Mouse (Mus musculus) lung, adult 2 months (tissue): ENCODE results near the gene Slc16a8. TPM values are rescaled to one million over a fixed set of nuclear protein-coding genes. Genes with fewer than 3 reads are reported as not detected.
"Not testable (repeated sequence)": the region's sequence is repeated elsewhere in the genome, so short reads cannot be mapped to it uniquely, and the experiment has no call there.

Experiments
- DNase-seq: peaks from one replicate; pipeline ENCODE4 v3.0.0; 2022
- H3K4me1 ChIP-seq: fragments of 200-500 bp; 2 replicates; pipeline ENCODE4 v1.6.1; 2011; ENCODE audit warnings: low read length; ENCODE audit not compliant: control insufficient read depth, insufficient read depth
- H3K4me3 ChIP-seq: fragments of 200-500 bp; replicated peaks from 2 replicates; pipeline ENCODE3; 2011; ENCODE audit warnings: low read depth, mild to moderate bottlenecking, control low read depth, low read length; ENCODE audit errors: extremely low read depth
- CTCF ChIP-seq: fragments of 200-500 bp; IDR thresholded peaks from 2 replicates; pipeline ENCODE4 v1.5.1; 2011; ENCODE audit warnings: mild to moderate bottlenecking, low read length, control low read depth; ENCODE audit not compliant: insufficient read depth
- POLR2A ChIP-seq: fragments of 200-500 bp; IDR thresholded peaks from 2 replicates; pipeline ENCODE4 v1.6.1; 2011; ENCODE audit warnings: low read depth, mild to moderate bottlenecking, control low read depth, low read length, borderline replicate concordance; ENCODE audit errors: extremely low read depth
- WGBS: fragments of 180-500 bp; shearing (Covaris S2); methylation state at CpG from one replicate; pipeline ENCODE4 v1.1.7; 2018; 5-methylcytosine and 5-hydroxymethylcytosine counted together
- polyA plus RNA-seq: library from polyadenylated mRNA; depleted of rRNA; stranded (reverse); fragments of >200 nt; gene quantifications from 2 replicates; pipeline ENCODE4 v1.2.3, GENCODE M21; 2012

Gene Slc16a8
- polyA plus RNA-seq, 1 experiment, result 0.37 TPM

DNA sequence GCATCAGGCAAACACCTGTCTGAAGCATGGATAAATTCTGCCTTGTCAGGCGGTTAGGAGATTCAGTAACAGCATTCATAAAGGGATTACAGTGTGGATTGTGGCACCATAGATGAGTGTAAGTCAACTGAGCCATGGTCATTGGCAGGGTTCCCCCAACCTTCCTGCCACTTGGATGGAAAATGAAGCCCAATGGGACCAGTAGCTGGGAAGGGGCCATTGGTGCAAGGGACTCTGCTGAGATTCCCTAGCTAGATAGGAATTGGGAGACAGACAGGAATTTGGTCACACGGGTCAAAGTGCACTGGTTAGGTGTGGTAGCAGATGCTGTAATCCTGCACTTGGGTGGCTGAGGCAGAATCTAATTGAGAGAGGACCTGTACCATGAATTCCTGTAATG is 4.3 kb downstream of the Slc16a8 start:
- Histone ChIP-seq H3K4me1 (peaks cover 5% of the 10 kb centered on the region; the same call in 1 of the 2 replicates), H3K4me3 (no peak overlapping the region)
- no peak for DNase-seq
- TF ChIP-seq CTCF (no peak), POLR2A (no peak)
- WGBS, result 84% methylated on average over 2 of the region's 2 CpGs

DNA sequence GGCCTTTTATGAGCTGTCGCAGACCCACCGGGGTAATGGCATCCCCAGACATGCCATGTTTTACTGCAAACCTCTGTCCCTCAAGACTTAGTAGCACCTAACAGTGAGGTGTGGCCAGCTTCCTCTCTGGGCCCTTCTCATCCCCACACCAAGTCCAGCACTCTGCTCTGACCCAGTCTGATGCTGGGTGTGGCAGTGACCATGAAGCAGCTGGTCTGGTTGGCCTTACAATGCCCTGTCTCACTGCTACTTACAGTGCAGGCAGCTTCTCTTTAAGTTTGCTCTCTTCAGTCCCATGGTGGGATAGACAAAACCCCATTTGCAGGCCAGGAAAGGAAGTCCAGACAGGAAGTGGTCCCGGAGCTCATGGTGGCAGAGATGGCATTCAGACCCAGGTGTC is 9.2 kb downstream of the Slc16a8 start:
- WGBS, result 74% methylated on average over 3 of the region's 3 CpGs
- TF ChIP-seq POLR2A (no peak), CTCF (no peak)
- Histone ChIP-seq H3K4me3 (no peak overlapping the region), H3K4me1 (0 out of 2 replicates have a peak, but pooled peaks cover 2% of the 10 kb centered on the region)
- DNase-seq, result no peak

DNA sequence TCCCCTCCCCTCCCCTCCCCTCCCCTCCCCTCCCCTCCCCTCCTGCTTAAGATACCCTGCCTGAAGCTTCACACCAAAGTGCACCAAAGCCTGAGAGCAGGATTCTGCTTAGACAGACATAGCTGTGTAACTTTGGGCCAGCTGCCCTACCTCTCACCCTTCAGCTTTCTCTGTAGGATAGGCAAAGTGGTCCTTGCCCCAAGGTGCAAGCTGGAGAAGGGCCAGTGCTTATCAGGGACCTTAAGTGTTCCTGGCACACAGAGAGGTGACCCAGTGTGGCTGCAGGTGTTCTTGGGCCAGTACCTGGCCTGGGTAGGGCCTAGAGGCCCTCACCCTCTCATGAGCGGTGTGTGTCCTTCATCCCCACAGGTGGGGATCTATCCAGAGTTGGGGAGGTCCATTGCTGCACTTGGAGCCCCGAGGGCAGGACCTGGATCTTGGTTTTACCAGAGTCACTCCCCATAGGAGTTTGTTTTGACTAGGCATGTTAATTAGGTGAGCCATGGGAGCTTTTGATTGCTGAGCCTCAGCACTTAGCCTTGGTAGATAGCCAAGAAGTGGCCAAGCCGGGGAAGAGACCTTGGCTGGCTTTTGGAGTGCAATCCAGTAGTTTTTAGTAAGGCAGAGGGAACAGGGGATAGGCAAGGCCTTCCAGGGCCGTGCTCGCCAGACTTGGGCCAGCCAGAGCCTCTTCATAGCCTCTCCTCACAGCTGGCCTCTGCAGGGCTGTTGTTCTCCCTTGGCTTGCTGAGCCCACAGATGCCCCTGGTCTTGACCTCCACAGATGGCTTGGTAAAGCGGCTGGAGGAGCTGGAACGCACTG is 10.3 kb downstream of the Slc16a8 start:
- TF ChIP-seq CTCF (no peak), POLR2A (no peak)
- 0 out of 2 replicates have a peak, but pooled peaks cover 2% of the 10 kb centered on the region for H3K4me1 ChIP-seq
- no peak overlapping the region for H3K4me3 ChIP-seq
- DNase-seq, result peak; percentile 19
- 60% methylated on average over 7 of the region's 7 CpGs for WGBS

DNA sequence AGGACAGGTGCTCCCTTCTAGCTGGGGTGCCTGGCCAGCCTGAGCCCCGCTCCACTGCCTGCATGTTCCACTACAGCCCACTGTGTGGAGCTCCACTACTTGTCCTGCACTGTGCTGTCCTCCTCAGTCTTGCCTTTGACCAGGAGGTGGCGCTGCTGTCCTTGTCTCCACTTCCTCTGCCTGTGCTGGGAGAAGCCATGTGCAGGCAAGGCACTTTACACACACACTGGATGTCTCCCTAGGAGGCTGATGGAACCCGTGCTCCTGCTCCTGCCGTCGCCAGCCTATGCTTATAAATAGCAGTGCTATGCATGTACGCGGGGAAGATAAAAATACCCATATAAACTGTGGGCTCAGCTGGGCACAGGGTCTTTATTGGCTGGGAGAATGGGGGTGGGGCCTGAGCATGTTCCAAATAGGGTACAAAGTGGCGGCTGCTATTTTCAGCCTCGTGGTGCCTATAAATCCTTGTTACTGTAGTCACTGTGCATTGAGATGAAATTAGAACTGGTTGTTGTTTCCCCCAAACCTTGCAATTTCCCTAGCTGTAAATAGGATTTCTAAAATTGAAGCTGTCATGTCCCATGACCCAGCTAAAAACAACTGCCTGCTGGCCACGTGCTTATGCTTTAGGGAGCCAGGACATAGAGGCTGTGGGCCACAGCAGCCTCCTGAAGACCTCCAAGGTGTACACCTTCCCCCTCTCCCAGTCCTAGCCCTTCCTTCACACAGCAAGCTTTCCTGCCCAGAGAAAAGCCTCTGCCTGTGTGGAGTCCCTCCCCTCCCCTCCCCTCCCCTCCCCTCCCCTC is 11.1 kb downstream of the Slc16a8 start:
- TF ChIP-seq CTCF (peak; percentile 100), POLR2A (no peak; the same call in 1 of the 2 replicates)
- WGBS, result 14% methylated on average over 10 of the region's 10 CpGs
- Histone ChIP-seq H3K4me3 (no peak overlapping the region), H3K4me1 (0 out of 2 replicates have a peak, but pooled peaks cover 2% of the 10 kb centered on the region)
- peak; percentile 88 for DNase-seq

DNA sequence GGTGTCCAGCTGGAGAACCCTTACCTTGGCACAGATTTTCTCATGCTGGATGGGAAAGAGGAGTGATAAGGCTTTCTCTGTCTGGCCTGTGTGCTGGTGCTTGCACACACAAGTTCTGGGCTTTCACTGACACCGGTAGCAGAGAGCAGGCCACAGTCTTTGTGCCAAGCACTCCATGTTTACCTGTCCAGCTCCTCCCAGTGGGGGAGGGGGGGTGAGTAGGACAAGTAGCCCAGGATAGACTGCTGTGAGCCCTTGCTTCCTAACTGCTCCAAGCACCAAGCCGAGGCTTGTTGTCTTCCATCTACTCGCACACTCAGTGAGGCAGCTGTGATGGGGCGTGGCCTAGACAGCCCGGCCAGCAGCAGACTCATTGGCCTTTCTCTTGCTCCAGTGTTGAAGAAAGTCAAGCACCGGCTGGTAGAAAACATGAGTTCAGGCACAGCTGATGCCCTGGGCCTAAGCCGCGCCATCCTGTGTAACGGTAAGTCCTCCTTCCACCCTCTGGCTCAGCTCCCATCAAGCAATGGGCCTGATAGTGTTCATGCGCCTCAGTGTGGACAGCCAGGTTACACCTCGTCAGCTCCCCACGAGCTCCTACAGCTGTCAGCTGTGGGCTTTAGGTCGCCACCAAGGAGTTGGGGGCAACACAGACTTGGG is 11.9 kb downstream of the Slc16a8 start:
- no peak for DNase-seq
- WGBS, result 62% methylated on average over 13 of the region's 13 CpGs
- TF ChIP-seq POLR2A, result no peak
- no peak for TF ChIP-seq CTCF
- no peak overlapping the region for H3K4me3 ChIP-seq
- H3K4me1 ChIP-seq, result 0 out of 2 replicates have a peak, but pooled peaks cover 2% of the 10 kb centered on the region

DNA sequence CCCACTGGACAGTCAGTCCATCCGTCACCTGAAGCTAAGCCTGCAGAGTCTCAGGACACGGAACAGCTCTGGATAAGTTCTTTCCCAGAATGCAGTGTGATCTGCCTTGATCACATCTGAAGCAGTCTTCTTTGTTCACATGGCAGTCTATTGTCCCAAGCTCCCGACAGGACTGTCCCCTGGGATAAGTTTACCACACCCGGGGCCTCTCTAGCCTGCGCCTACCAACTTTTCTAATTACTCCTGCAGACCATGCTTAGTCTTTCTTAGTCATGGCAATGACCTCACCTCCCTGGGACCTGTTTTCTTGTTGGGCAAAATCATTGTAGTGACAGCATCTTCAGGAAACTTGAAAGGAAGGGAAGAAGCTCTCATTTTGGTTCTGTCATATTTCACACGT is 16.5 kb downstream of the Slc16a8 start:
- no peaks in the 10 kb centered on the region for H3K4me1 ChIP-seq
- DNase-seq, result no peak
- 83% methylated on average over 6 of the region's 6 CpGs for WGBS
- TF ChIP-seq POLR2A (no peak), CTCF (no peak)
- no peak overlapping the region for H3K4me3 ChIP-seq

DNA sequence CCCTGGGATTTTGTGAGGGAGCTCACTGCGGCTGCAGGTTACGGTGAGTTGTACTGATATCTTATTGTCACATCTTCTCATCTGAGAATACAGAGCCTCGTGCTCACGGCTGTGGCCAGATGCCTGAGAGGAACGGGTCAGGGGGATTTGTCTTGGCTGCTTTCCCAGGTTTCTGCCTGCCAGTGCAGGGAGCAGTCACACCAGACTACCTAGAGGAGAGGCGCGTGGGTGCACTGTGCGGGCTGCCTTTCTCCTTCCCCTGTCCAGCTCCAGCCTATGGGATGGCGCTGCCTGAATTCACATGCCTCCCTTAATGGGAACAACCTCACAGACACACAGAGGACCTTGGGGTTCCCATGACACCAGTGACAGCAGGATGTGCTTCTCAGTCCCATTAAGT is 19.3 kb downstream of the Slc16a8 start:
- DNase-seq, result no peak
- H3K4me3 ChIP-seq, result no peak overlapping the region
- TF ChIP-seq POLR2A (no peak), CTCF (no peak)
- 73% methylated on average over 9 of the region's 9 CpGs for WGBS
- H3K4me1 ChIP-seq, result no peaks in the 10 kb centered on the region

DNA sequence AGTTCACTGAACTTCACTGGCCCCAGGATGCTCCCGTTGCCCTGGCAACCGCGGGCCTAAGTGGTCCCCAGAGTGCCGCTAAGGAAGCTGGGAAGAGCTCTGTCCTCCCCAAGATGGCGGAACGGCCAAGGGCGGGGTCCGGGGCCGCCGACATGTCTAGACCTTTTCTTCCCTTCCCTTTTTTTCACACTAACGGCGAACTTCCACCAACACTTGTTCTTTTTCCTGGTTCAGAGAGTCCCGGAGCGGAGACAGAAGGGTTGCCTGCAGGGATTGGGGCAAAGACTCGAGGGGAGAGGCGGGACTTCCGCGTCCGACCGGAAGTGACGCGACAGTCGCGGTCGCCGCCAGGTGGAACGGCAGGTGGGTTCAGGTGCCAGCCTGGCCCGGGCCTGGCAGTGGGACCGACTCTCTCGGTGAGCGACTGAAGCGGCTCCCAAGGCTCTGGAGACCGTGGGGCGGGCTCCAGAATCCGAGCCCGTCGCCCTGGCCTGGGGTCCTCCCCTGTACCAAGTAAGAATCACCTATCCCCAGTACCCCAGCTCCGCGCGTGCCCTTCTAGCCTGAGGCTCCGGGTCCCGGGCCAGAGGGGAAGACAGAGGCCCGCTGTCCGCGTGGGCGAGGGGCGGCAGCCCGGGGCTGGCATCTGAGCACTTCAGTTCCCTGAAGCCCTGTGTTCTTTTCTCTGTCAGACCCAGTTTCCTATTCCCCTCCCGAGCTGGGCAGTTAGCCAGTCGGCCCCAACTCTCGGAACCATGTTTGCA is 25.3 kb downstream of the Slc16a8 start, which contains the start of the genes Pick1 and Gm49486:
Gene Pick1 (plus strand): TSS at position 116 of the 764 bp plus-strand sequence.
Gene Gm49486 (plus strand): TSS at position 334 of the 764 bp plus-strand sequence.
- WGBS, result under 1% methylated on average over 51 of the region's 51 CpGs
- Histone ChIP-seq H3K4me3 (peak within 1 kb of the TSS; percentile 72), H3K4me1 (no peaks in the 10 kb centered on the region)
- TF ChIP-seq CTCF (no peak), POLR2A (peak; percentile 50; the same call in 1 of the 2 replicates)
- peak; percentile 95 for DNase-seq

DNA sequence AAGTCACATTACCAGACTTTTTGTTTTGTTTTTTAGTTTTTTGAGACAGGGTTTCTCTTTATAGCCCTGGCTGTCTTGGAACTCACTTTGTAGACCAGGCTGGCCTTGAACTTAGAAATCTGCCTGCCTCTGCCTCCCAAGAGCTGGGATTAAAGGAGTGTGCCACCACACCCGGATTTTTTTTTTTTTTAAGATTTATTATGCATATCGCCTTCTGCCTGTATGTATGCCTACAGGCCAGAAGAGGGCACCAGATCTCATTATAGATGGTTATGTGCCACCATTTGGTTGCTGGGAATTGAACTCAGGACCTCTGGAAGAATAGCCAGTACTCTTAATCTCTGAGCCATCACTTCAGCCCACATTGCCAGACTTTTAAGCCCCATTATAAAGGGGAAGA is 28.8 kb downstream of the Slc16a8 start:
- 45% methylated on average over 2 of the region's 2 CpGs for WGBS
- not testable (repeated sequence) for H3K4me3 ChIP-seq, H3K4me1 ChIP-seq, DNase-seq
